Mouse (Mus musculus) kidney, adult 2 months (tissue): Measurements from ENCODE around the gene Rnf207.

Experiments used
- CTCF ChIP-seq: fragments of 200-500 bp; conservative IDR thresholded peaks from 2 replicates; pipeline ENCODE4 v1.5.1; 2011; ENCODE audit warnings: low read depth, mild to moderate bottlenecking, control low read depth, low read length, moderate library complexity, mixed read lengths; ENCODE audit not compliant: insufficient read depth, insufficient read length
- POLR2A ChIP-seq: fragments of 200-500 bp; IDR thresholded peaks from one replicate; pipeline ENCODE4 v1.6.1; 2011; ENCODE audit warnings: low read depth, low read length, control low read depth

DNA sequence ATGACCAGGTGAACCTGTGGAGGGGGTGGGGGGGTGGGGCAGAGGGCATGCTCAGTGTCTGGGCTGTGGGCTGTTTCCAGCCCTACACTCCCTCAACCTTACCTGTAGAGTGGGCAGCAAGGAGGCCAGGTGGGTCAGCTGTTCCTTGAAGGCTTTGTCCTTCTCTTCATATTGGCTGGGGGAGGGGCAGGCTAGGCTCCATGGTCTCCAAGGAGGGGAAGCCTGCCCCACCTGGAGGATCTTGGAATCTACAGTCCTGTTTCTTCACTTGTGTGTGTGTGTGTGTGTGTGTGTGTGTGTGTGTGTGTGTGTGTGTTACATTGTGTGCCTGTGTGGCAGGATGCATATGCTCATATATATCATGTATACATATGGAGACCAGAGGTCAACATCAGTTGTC is 4.9 kb downstream of the Rnf207 start:
- TF ChIP-seq POLR2A (no peak), CTCF (no peak; the same call in 1 of the 2 replicates)
